Mouse (Mus musculus) hindbrain, embryonic 15.5 days (tissue): ENCODE results near the gene Rfc4. TPM values are rescaled to one million over a fixed set of nuclear protein-coding genes. Genes with fewer than 3 reads are reported as not detected.
"Not testable (repeated sequence)": the region's sequence is repeated elsewhere in the genome, so short reads cannot be mapped to it uniquely, and the experiment has no call there.

Experiments
- ATAC-seq: fragments of 200-750 bp; cut with Nextera tagmentation; 2 replicates; pipeline ENCODE4 v1.8.0; 2017; ENCODE audit warnings: low read depth, moderate number of reproducible peaks, moderate TSS enrichment; ENCODE audit not compliant: low FRiP score
- H3K27ac ChIP-seq: fragments of 300-500 bp; sonication (generic); replicated peaks from 2 replicates; pipeline ENCODE4 v1.5.1; 2015; ENCODE audit warnings: mild to moderate bottlenecking, inconsistent platforms
- H3K27me3 ChIP-seq: fragments of 300-500 bp; sonication (generic); 2 replicates; pipeline ENCODE4 v1.6.1; 2015; ENCODE audit warnings: control low read depth, inconsistent platforms
- H3K36me3 ChIP-seq: fragments of 300-500 bp; sonication (generic); 2 replicates; pipeline ENCODE4 v1.6.1; 2015; ENCODE audit warnings: control low read depth, inconsistent platforms
- H3K4me1 ChIP-seq: fragments of 300-500 bp; sonication (generic); replicated peaks from 2 replicates; pipeline ENCODE4 v1.6.1; 2015; ENCODE audit warnings: control low read depth, inconsistent platforms
- H3K4me2 ChIP-seq: fragments of 300-500 bp; sonication (generic); 2 replicates; pipeline ENCODE4 v1.6.1; 2015; ENCODE audit warnings: moderate library complexity, mild to moderate bottlenecking, inconsistent platforms
- H3K4me3 ChIP-seq: fragments of 300-500 bp; sonication (generic); 2 replicates; pipeline ENCODE4 v1.5.1; 2015; ENCODE audit warnings: mild to moderate bottlenecking, inconsistent platforms
- H3K9ac ChIP-seq: fragments of 300-500 bp; sonication (generic); 2 replicates; pipeline ENCODE4 v1.6.1; 2015; ENCODE audit warnings: inconsistent platforms
- H3K9me3 ChIP-seq: fragments of 300-500 bp; sonication (generic); 2 replicates; pipeline ENCODE4 v1.6.1; 2016; ENCODE audit warnings: control low read depth, inconsistent platforms
- WGBS: fragments of 180-500 bp; shearing (Covaris S2); methylation state at CpG from one replicate; pipeline ENCODE4 v1.1.7; 2015; 5-methylcytosine and 5-hydroxymethylcytosine counted together
- polyA plus RNA-seq: library from polyadenylated mRNA; unstranded; fragments of >200 nt; fragmentation: Nextera tagmentation; extraction: Ambion mirVana; gene quantifications from 2 replicates; pipeline ENCODE4 v1.2.1, GENCODE M21; 2015

Rfc4 gene
- polyA plus RNA-seq, 1 experiment from 2014 or later: 40.6 TPM

- Histone ChIP-seq H3K9ac (peak overlapping the region; percentile 95), H3K4me1 (peaks cover 46% of the 10 kb centered on the region), H3K9me3 (no peaks in the 10 kb centered on the region), H3K4me2 (peak overlapping the region; percentile 96), H3K27ac (peak overlapping the region; percentile 99), H3K27me3 (no peaks in the 10 kb centered on the region), H3K36me3 (peaks cover 42% of the 10 kb centered on the region), H3K4me3 (peak overlapping the region; percentile 74)
- under 1% methylated on average over 52 of the region's 52 CpGs for WGBS
- ATAC-seq: peak; percentile 89
Measured at GRCm38 (mm10) chr16:23107946-23108759, 19.4 kb downstream of the Rfc4 start.

GRCm38 (mm10) chr16:23107231-23107942, 20.1 kb downstream of the Rfc4 start, which contains the start of gene Eif4a2:
Gene Eif4a2, plus strand, starts transcription at chr16:23107444.
- Histone ChIP-seq H3K4me2 (peak within 1 kb of the TSS; percentile 96), H3K4me3 (peak within 1 kb of the TSS; percentile 74), H3K9me3 (no peaks in the 10 kb centered on the region), H3K4me1 (peaks cover 39% of the 10 kb centered on the region), H3K27ac (peak within 1 kb of the TSS; percentile 99), H3K36me3 (peaks cover 34% of the 10 kb centered on the region), H3K27me3 (no peaks in the 10 kb centered on the region), H3K9ac (peak within 1 kb of the TSS; percentile 95)
- peak; percentile 93 for ATAC-seq
- WGBS: under 1% methylated on average over 71 of the region's 71 CpGs

- Histone ChIP-seq H3K27ac (no peak overlapping the region), H3K9ac (no peak overlapping the region), H3K4me1 (peaks cover 26% of the 10 kb centered on the region), H3K9me3 (no peaks in the 10 kb centered on the region), H3K4me3 (no peak overlapping the region), H3K36me3 (peaks cover 21% of the 10 kb centered on the region), H3K27me3 (0 out of 2 replicates have a peak, but pooled peaks cover 2% of the 10 kb centered on the region), H3K4me2 (no peak overlapping the region)
- WGBS: 81% methylated on average over 7 of the region's 7 CpGs
- ATAC-seq: no peak
Measured at GRCm38 (mm10) chr16:23106121-23106520, 21.4 kb downstream of the Rfc4 start.

GRCm38 (mm10) chr16:23103841-23104240, 23.7 kb downstream of the Rfc4 start:
- 0 out of 2 replicates have a peak, but pooled peaks cover 1% of the 10 kb centered on the region for H3K36me3 ChIP-seq
- H3K9me3 ChIP-seq: no peaks in the 10 kb centered on the region
- ATAC-seq: no peak
- H3K4me1 ChIP-seq: peaks cover 15% of the 10 kb centered on the region
- H3K9ac ChIP-seq: no peak overlapping the region
- WGBS: 74% methylated on average over 2 of the region's 2 CpGs
- peaks cover 11% of the 10 kb centered on the region for H3K27me3 ChIP-seq
- H3K4me2 ChIP-seq: no peak overlapping the region
- H3K27ac ChIP-seq: no peak overlapping the region
- H3K4me3 ChIP-seq: no peak overlapping the region

GRCm38 (mm10) chr16:23103038-23103745, 24.3 kb downstream of the Rfc4 start:
- ATAC-seq: no peak
- H3K27me3 ChIP-seq: peaks cover 13% of the 10 kb centered on the region
- H3K36me3 ChIP-seq: no peaks in the 10 kb centered on the region
- no peak overlapping the region for H3K9ac ChIP-seq
- H3K4me3 ChIP-seq: peak overlapping the region; percentile 6; the same call in 1 of the 2 replicates
- H3K4me1 ChIP-seq: peaks cover 15% of the 10 kb centered on the region
- no peaks in the 10 kb centered on the region for H3K9me3 ChIP-seq
- H3K27ac ChIP-seq: no peak overlapping the region
- peak overlapping the region; percentile 40 for H3K4me2 ChIP-seq
- 42% methylated on average over 17 of the region's 17 CpGs for WGBS

GRCm38 (mm10) chr16:23102340-23103037, 25.0 kb downstream of the Rfc4 start:
- WGBS: 16% methylated on average over 15 of the region's 15 CpGs
- H3K4me3 ChIP-seq: peak overlapping the region; percentile 6; the same call in 1 of the 2 replicates
- H3K9ac ChIP-seq: no peak overlapping the region

GRCm38 (mm10) chr16:23100613-23101012, 26.9 kb downstream of the Rfc4 start:
- no peaks in the 10 kb centered on the region for H3K36me3 ChIP-seq
- ATAC-seq: no peak; the same call in 1 of the 2 replicates
- peak overlapping the region; percentile 52 for H3K4me2 ChIP-seq
- 0 out of 2 replicates have a peak overlapping the region, but pooled peaks have one; percentile 26 for H3K4me3 ChIP-seq
- H3K27ac ChIP-seq: no peak overlapping the region
- H3K9ac ChIP-seq: no peak overlapping the region
- peaks cover 11% of the 10 kb centered on the region for H3K4me1 ChIP-seq
- WGBS: 13% methylated on average over 10 of the region's 10 CpGs
- H3K27me3 ChIP-seq: peaks cover 13% of the 10 kb centered on the region
- no peaks in the 10 kb centered on the region for H3K9me3 ChIP-seq

More at GRCm38 (mm10) chr16:23102340-23103037, 25.0 kb downstream of the Rfc4 start:
- Histone ChIP-seq H3K36me3 (no peaks in the 10 kb centered on the region), H3K27ac (no peak overlapping the region), H3K27me3 (peaks cover 13% of the 10 kb centered on the region), H3K9me3 (no peaks in the 10 kb centered on the region), H3K4me1 (peaks cover 15% of the 10 kb centered on the region), H3K4me2 (peak overlapping the region; percentile 40)
- ATAC-seq: no peak

- no peaks in the 10 kb centered on the region for H3K9me3 ChIP-seq
- peaks cover 13% of the 10 kb centered on the region for H3K27me3 ChIP-seq
- H3K9ac ChIP-seq: peak overlapping the region; percentile 36; the same call in 1 of the 2 replicates
- no peak for ATAC-seq
- peaks cover 11% of the 10 kb centered on the region for H3K4me1 ChIP-seq
- WGBS: 0% methylated on average over 9 of the region's 9 CpGs
- peak overlapping the region; percentile 26 for H3K4me3 ChIP-seq
- H3K36me3 ChIP-seq: no peaks in the 10 kb centered on the region
- H3K27ac ChIP-seq: no peak overlapping the region
- H3K4me2 ChIP-seq: peak overlapping the region; percentile 52
Measured at GRCm38 (mm10) chr16:23100099-23100575, 27.4 kb downstream of the Rfc4 start.

GRCm38 (mm10) chr16:23099632-23100031, 27.9 kb downstream of the Rfc4 start:
- peak overlapping the region; percentile 36; the same call in 1 of the 2 replicates for H3K9ac ChIP-seq
- no peaks in the 10 kb centered on the region for H3K36me3 ChIP-seq
- WGBS: 3% methylated on average over 12 of the region's 12 CpGs
- H3K27ac ChIP-seq: no peak overlapping the region
- H3K27me3 ChIP-seq: peaks cover 13% of the 10 kb centered on the region
- peaks cover 11% of the 10 kb centered on the region for H3K4me1 ChIP-seq
- peak overlapping the region; percentile 52 for H3K4me2 ChIP-seq
- ATAC-seq: no peak
- no peaks in the 10 kb centered on the region for H3K9me3 ChIP-seq
- H3K4me3 ChIP-seq: peak overlapping the region; percentile 26

- H3K27ac ChIP-seq, H3K36me3 ChIP-seq, H3K9me3 ChIP-seq, H3K4me2 ChIP-seq, ATAC-seq, H3K4me3 ChIP-seq, H3K9ac ChIP-seq: not testable (repeated sequence)
- 98% methylated on average over 1 of the region's 1 CpGs for WGBS
- Histone ChIP-seq H3K27me3 (peaks cover 13% of the 10 kb centered on the region), H3K4me1 (peaks cover 11% of the 10 kb centered on the region)
Measured at GRCm38 (mm10) chr16:23098105-23098452, 29.5 kb downstream of the Rfc4 start.
